Mouse (Mus musculus) small intestine, adult 2 months (tissue): ENCODE measurements around the gene Ascl2. TPM values are rescaled to one million over a fixed set of nuclear protein-coding genes. Genes with fewer than 3 reads are reported as not detected.

Experiments used
- H3K27ac ChIP-seq: fragments of 200-500 bp; 2 replicates; pipeline ENCODE4 v1.5.1; 2012; ENCODE audit warnings: low read depth, low read length, control low read depth, inconsistent platforms; ENCODE audit not compliant: insufficient read depth
- H3K27me3 ChIP-seq: fragments of 200-500 bp; 2 replicates; pipeline ENCODE4 v1.6.1; 2012; ENCODE audit warnings: mild to moderate bottlenecking, moderate library complexity, low read length, inconsistent platforms; ENCODE audit not compliant: control insufficient read depth, insufficient read depth
- H3K36me3 ChIP-seq: fragments of 200-500 bp; 2 replicates; pipeline ENCODE4 v1.6.1; 2012; ENCODE audit warnings: mild to moderate bottlenecking, low read length, control low read depth, inconsistent platforms; ENCODE audit not compliant: control insufficient read depth, insufficient read depth
- H3K4me1 ChIP-seq: fragments of 200-500 bp; 2 replicates; pipeline ENCODE4 v1.6.1; 2012; ENCODE audit warnings: low read length, inconsistent platforms, mixed read lengths; ENCODE audit not compliant: control insufficient read depth, insufficient read depth, insufficient read length
- H3K4me3 ChIP-seq: fragments of 200-500 bp; 2 replicates; pipeline ENCODE4 v1.5.1; 2012; ENCODE audit warnings: low read depth, mild to moderate bottlenecking, control low read depth, inconsistent platforms, low read length, moderate library complexity
- CTCF ChIP-seq: fragments of 200-500 bp; IDR thresholded peaks from 2 replicates; pipeline ENCODE4 v1.5.1; 2012; ENCODE audit warnings: low read depth, mild to moderate bottlenecking, control low read depth, inconsistent platforms, low read length, moderate library complexity, mixed read lengths; ENCODE audit not compliant: insufficient replicate concordance, insufficient read length; ENCODE audit errors: extremely low read depth
- POLR2A ChIP-seq: fragments of 200-500 bp; IDR thresholded peaks from 2 replicates; pipeline ENCODE4 v1.6.1; 2012; ENCODE audit warnings: low read depth, mild to moderate bottlenecking, control low read depth, inconsistent platforms, low read length, moderate library complexity
- WGBS: fragments of 180-500 bp; shearing (Covaris S2); methylation state at CpG from one replicate; pipeline ENCODE4 v1.1.7; 2018; 5-methylcytosine and 5-hydroxymethylcytosine counted together
- polyA plus RNA-seq: library from polyadenylated mRNA; depleted of rRNA; stranded (reverse); fragments of >200 nt; gene quantifications from 2 replicates; pipeline ENCODE4 v1.2.3, GENCODE M21; 2012

Ascl2 gene
- polyA plus RNA-seq, 1 experiment, result 18.1 TPM

DNA sequence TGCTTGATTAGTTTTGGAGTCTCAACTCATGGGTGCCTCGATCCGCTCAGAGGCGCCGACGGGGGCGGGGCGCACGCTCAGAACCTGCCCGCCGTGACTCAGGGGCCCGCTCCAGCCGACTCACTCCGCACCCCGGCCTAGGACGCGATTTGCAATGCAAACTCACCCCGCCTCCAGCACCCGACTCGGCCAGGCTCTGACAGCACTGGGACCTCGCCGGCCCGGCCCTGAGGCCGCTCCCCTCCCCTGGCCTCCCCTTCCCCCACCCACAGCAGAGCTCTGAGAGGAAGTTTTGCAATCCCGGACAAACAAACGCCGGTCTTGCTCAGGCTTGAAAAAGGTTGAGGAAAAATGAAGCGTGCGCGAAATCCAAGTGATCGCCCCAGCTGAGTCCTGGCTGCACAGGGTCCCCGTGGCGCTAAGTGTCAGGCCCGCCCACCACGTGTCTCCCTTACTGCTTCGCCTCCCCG lies 1.6 kb downstream of the Ascl2 start:
- no peak for TF ChIP-seq CTCF
- no peak for TF ChIP-seq POLR2A
- Histone ChIP-seq H3K4me1 (peaks cover 25% of the 10 kb centered on the region), H3K27me3 (peaks cover 13% of the 10 kb centered on the region), H3K36me3 (no peaks in the 10 kb centered on the region), H3K27ac (peak overlapping the region; percentile 6; the same call in 1 of the 2 replicates), H3K4me3 (peak overlapping the region; percentile 69)
- WGBS, result under 1% methylated on average over 36 of the region's 36 CpGs

- Histone ChIP-seq H3K4me1 (peaks cover 4% of the 10 kb centered on the region), H3K4me3 (no peak overlapping the region), H3K36me3 (no peaks in the 10 kb centered on the region), H3K27ac (no peak overlapping the region), H3K27me3 (no peaks in the 10 kb centered on the region)
- WGBS, result 50% methylated on average over 4 of the region's 4 CpGs
- TF ChIP-seq CTCF (no peak), POLR2A (no peak)
These were observed 9.3 kb downstream of the Ascl2 start for GRCm38 (mm10) chr7:142959752-142960151.

GRCm38 (mm10) chr7:142958817-142959216 lies 10.2 kb downstream of the Ascl2 start:
- no peak overlapping the region for H3K27ac ChIP-seq
- H3K4me3 ChIP-seq, result no peak overlapping the region
- peaks cover 3% of the 10 kb centered on the region for H3K4me1 ChIP-seq
- WGBS, result 89% methylated on average over 1 of the region's 1 CpGs
- no peaks in the 10 kb centered on the region for H3K27me3 ChIP-seq
- TF ChIP-seq POLR2A (no peak), CTCF (no peak)
- no peaks in the 10 kb centered on the region for H3K36me3 ChIP-seq

- 70% methylated on average over 2 of the region's 2 CpGs for WGBS
- Histone ChIP-seq H3K27me3 (no peaks in the 10 kb centered on the region), H3K4me1 (peaks cover 3% of the 10 kb centered on the region; the same call in 1 of the 2 replicates), H3K4me3 (no peak overlapping the region), H3K27ac (no peak overlapping the region), H3K36me3 (no peaks in the 10 kb centered on the region)
- TF ChIP-seq CTCF (no peak), POLR2A (no peak)
These were observed 13.0 kb downstream of the Ascl2 start for GRCm38 (mm10) chr7:142956018-142956417.

GRCm38 (mm10) chr7:142949568-142949967 lies 19.5 kb downstream of the Ascl2 start:
- TF ChIP-seq POLR2A (no peak), CTCF (no peak)
- H3K27me3 ChIP-seq, result no peaks in the 10 kb centered on the region; the same call in 1 of the 2 replicates
- no peak overlapping the region for H3K27ac ChIP-seq
- WGBS, result 5% methylated on average over 1 of the region's 1 CpGs
- H3K4me3 ChIP-seq, result no peak overlapping the region
- H3K4me1 ChIP-seq, result no peaks in the 10 kb centered on the region
- no peaks in the 10 kb centered on the region for H3K36me3 ChIP-seq

DNA sequence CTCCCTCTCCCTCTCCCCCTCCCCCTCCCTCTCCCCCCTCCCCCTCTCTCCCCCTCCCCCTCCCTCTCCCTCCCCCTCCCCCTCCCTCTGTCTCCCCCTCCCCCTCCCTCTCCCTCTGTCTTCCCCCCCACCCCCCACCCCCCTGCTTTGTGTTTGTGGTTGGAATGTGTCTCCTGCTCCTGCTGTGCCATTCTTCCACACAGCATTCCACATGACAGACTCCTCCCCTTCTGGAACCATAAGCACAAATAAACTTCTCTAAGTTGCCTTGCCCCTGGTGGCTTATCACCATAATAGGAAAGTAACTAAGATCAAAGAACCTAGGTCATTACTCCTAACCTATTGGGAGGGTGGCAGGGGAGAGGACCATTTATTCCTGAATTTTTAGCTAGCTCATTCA lies 31.4 kb downstream of the Ascl2 start:
- H3K27ac ChIP-seq, result no peak overlapping the region
- no peak overlapping the region for H3K4me3 ChIP-seq
- peaks cover 5% of the 10 kb centered on the region; the same call in 1 of the 2 replicates for H3K4me1 ChIP-seq
- H3K27me3 ChIP-seq, result no peaks in the 10 kb centered on the region
- no peak for TF ChIP-seq POLR2A
- no peaks in the 10 kb centered on the region for H3K36me3 ChIP-seq

DNA sequence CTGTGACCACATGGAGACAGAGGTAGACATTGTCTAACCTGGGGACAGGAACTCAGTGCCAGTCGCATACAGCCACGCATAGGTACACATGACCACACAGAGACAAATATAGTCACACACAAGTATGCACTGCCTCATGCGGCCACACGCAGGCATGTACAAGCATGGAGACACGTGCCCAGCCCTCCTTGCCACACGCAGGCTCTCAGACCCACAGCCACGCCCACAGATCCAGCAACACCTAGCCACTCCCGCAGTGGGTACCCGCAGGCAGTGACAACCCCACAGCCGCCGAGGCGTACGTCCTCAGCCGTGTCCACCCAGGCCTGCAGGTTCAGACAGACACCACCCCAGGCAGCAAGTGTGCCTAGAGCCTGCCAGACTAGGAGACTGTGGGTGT lies 33.4 kb downstream of the Ascl2 start:
- TF ChIP-seq CTCF (no peak), POLR2A (no peak)

More for the DNA sequence above, 33.4 kb downstream of the Ascl2 start:
- Histone ChIP-seq H3K27ac (no peak overlapping the region), H3K4me1 (peaks cover 11% of the 10 kb centered on the region; the same call in 1 of the 2 replicates), H3K4me3 (no peak overlapping the region), H3K36me3 (no peaks in the 10 kb centered on the region), H3K27me3 (no peaks in the 10 kb centered on the region)
- 29% methylated on average over 14 of the region's 14 CpGs for WGBS
